Comparison of ENCODE assay signal across 22 mouse cellular contexts in genomic region chr17:66671287-66671686, GRCm38 (mm10).
DNase-seq lines count a peak whose midpoint lies in the region; ATAC-seq and TF ChIP-seq lines count a peak whose summit lies in the region.
"Had no signal": no experiment of that assay in that cellular context is flagged by ENCODE, and none has a peak within 500 bp of the region (broad histone marks: within the 10 kb centered on the region; RNA-seq: fewer than 3 reads in every experiment).

No protein-coding gene starts in this region.

- no peaks in the 10 kb centered on the region for H3K36me3 ChIP-seq in heart, embryonic 10.5 days
- H3K36me3 ChIP-seq in heart, embryonic 12.5 days = peaks cover 3% of the 10 kb centered on the region
- H3K36me3 ChIP-seq in liver, postnatal 0 days (replicated peaks; ENCODE audit: insufficient read depth, low read length) = no peaks in the 10 kb centered on the region
- H3K36me3 ChIP-seq in midbrain, embryonic 14.5 days (ENCODE audit: control insufficient read depth, insufficient read depth, low read length) = no peaks in the 10 kb centered on the region
- no peaks in the 10 kb centered on the region for H3K36me3 ChIP-seq in midbrain, embryonic 15.5 days (replicated peaks)
- H3K36me3 ChIP-seq: forebrain, embryonic 10.5 days; hindbrain, embryonic 15.5 days; intestine, embryonic 15.5 days had no signal

- no peaks in the 10 kb centered on the region for H3K27me3 ChIP-seq in heart, embryonic 10.5 days (ENCODE audit: insufficient read depth, poor library complexity, severe bottlenecking)
- H3K27me3 ChIP-seq in heart, embryonic 12.5 days (replicated peaks) = no peaks in the 10 kb centered on the region
- no peaks in the 10 kb centered on the region for H3K27me3 ChIP-seq in liver, postnatal 0 days (ENCODE audit: insufficient read depth, low read length)
- H3K27me3 ChIP-seq in midbrain, embryonic 14.5 days (ENCODE audit: control insufficient read depth, insufficient read depth, low read length) = no peaks in the 10 kb centered on the region
- H3K27me3 ChIP-seq in midbrain, embryonic 15.5 days (replicated peaks) = no peaks in the 10 kb centered on the region
- H3K27me3 ChIP-seq: CH12.LX; forebrain, embryonic 13.5 days; hindbrain, embryonic 15.5 days; intestine, embryonic 15.5 days had no signal

- no peak overlapping the region for H3K9ac ChIP-seq in heart, embryonic 12.5 days
- H3K9ac ChIP-seq in liver, postnatal 0 days (replicated peaks) = no peak overlapping the region
- no peak overlapping the region for H3K9ac ChIP-seq in midbrain, embryonic 14.5 days (replicated peaks; ENCODE audit: low read length)
- H3K9ac ChIP-seq in midbrain, embryonic 15.5 days = no peak overlapping the region
- H3K9ac ChIP-seq: forebrain, embryonic 13.5 days; hindbrain, embryonic 15.5 days; intestine, embryonic 15.5 days had no signal

- ATAC-seq in heart, embryonic 12.5 days (ENCODE audit: insufficient number of reproducible peaks, low FRiP score) = no peak
- no peak for ATAC-seq in liver, postnatal 0 days
- no peak for ATAC-seq in midbrain, embryonic 14.5 days (ENCODE audit: low FRiP score, low TSS enrichment)
- no peak for ATAC-seq in midbrain, embryonic 15.5 days (replicated peaks)
- ATAC-seq: forebrain, embryonic 13.5 days; forebrain, embryonic 16.5 days; intestine, embryonic 15.5 days had no signal

- TF ChIP-seq POLR2A in brain, embryonic 14.5 days (IDR thresholded peaks at IDR 0.05; ENCODE audit: borderline replicate concordance, extremely low read depth, insufficient read depth, insufficient read length, poor library complexity, severe bottlenecking) = no peak

- H3K27ac ChIP-seq in heart, embryonic 10.5 days = no peak overlapping the region
- no peak overlapping the region for H3K27ac ChIP-seq in heart, embryonic 12.5 days (ENCODE audit: poor library complexity, severe bottlenecking)
- no peak overlapping the region for H3K27ac ChIP-seq in liver, postnatal 0 days (ENCODE audit: low read depth)
- H3K27ac ChIP-seq in midbrain, embryonic 14.5 days (replicated peaks; ENCODE audit: low read depth, low read length) = no peak overlapping the region
- H3K27ac ChIP-seq in midbrain, embryonic 15.5 days = no peak overlapping the region
- H3K27ac ChIP-seq: forebrain, embryonic 10.5 days; forebrain, embryonic 13.5 days; gastrocnemius, adult 2 months; hindbrain, embryonic 15.5 days; intestine, embryonic 15.5 days had no signal

- peak; percentile 22 for DNase-seq in heart, embryonic 10.5 days (ENCODE audit: low spot score)
- DNase-seq in liver, postnatal 0 days = peak; percentile 6
- no peak for DNase-seq in liver
- DNase-seq in midbrain, embryonic 14.5 days = peak; percentile 33
- peak; percentile 33 for DNase-seq in brain, embryonic 14.5 days (ENCODE audit: low read depth)
- DNase-seq: adrenal gland, adult 2 months; adrenal gland, postnatal 14 days; B cell, adult 2 months; cerebellum, adult 18-20 months; cerebellum, adult 9-10 months; cerebellum, postnatal 14 days; gastrocnemius, adult 2 months; gastrocnemius, postnatal 14 days; heart, adult 18-20 months had no signal

- H3K9me3 ChIP-seq in heart, embryonic 10.5 days = no peaks in the 10 kb centered on the region
- H3K9me3 ChIP-seq in heart, embryonic 12.5 days (replicated peaks) = no peaks in the 10 kb centered on the region
- no peaks in the 10 kb centered on the region for H3K9me3 ChIP-seq in liver, postnatal 0 days (ENCODE audit: low read length)
- no peaks in the 10 kb centered on the region for H3K9me3 ChIP-seq in midbrain, embryonic 14.5 days (ENCODE audit: control insufficient read depth, low read length)
- H3K9me3 ChIP-seq in midbrain, embryonic 15.5 days = no peaks in the 10 kb centered on the region
- H3K9me3 ChIP-seq: forebrain, embryonic 10.5 days; forebrain, embryonic 13.5 days; hindbrain, embryonic 15.5 days; intestine, embryonic 15.5 days had no signal

- H3K4me2 ChIP-seq in heart, embryonic 12.5 days = no peak overlapping the region
- H3K4me2 ChIP-seq in liver, postnatal 0 days (ENCODE audit: low read depth, low read length) = no peak overlapping the region
- H3K4me2 ChIP-seq in midbrain, embryonic 14.5 days (ENCODE audit: low read length) = no peak overlapping the region
- H3K4me2 ChIP-seq in midbrain, embryonic 15.5 days = no peak overlapping the region
- H3K4me2 ChIP-seq: forebrain, embryonic 13.5 days; hindbrain, embryonic 15.5 days; intestine, embryonic 15.5 days had no signal

- TF ChIP-seq CTCF in liver, postnatal 0 days (IDR thresholded peaks at IDR 0.05; ENCODE audit: low read depth) = no peak
- no peak for TF ChIP-seq CTCF in brain, embryonic 14.5 days (IDR thresholded peaks at IDR 0.05; ENCODE audit: borderline replicate concordance, extremely low read depth, insufficient read depth, insufficient read length)

- 78% methylated on average over 8 of the region's 8 CpGs for WGBS in heart, embryonic 10.5 days
- 81% methylated on average over 8 of the region's 8 CpGs for WGBS in heart, embryonic 12.5 days
- WGBS in liver, postnatal 0 days (ENCODE audit: insufficient replicate concordance) = 82% methylated on average over 8 of the region's 8 CpGs
- WGBS in midbrain, embryonic 14.5 days = 25% methylated on average over 8 of the region's 8 CpGs
- 38% methylated on average over 8 of the region's 8 CpGs for WGBS in midbrain, embryonic 15.5 days

- no peaks in the 10 kb centered on the region for H3K4me1 ChIP-seq in heart, embryonic 10.5 days
- H3K4me1 ChIP-seq in heart, embryonic 12.5 days (replicated peaks) = no peaks in the 10 kb centered on the region
- no peaks in the 10 kb centered on the region for H3K4me1 ChIP-seq in liver, postnatal 0 days (ENCODE audit: insufficient read depth)
- peaks cover 7% of the 10 kb centered on the region for H3K4me1 ChIP-seq in midbrain, embryonic 14.5 days (ENCODE audit: control insufficient read depth, insufficient read depth, low read length)
- H3K4me1 ChIP-seq in midbrain, embryonic 15.5 days = peaks cover 13% of the 10 kb centered on the region
- H3K4me1 ChIP-seq: hindbrain, embryonic 15.5 days; intestine, embryonic 15.5 days had no signal

- TF ChIP-seq EP300 in liver, postnatal 0 days (IDR thresholded peaks at IDR 0.05; ENCODE audit: low read depth) = no peak

- no peak overlapping the region for H3K4me3 ChIP-seq in heart, embryonic 10.5 days
- H3K4me3 ChIP-seq in heart, embryonic 12.5 days = no peak overlapping the region
- H3K4me3 ChIP-seq in liver, postnatal 0 days (ENCODE audit: low read depth, low read length) = no peak overlapping the region
- H3K4me3 ChIP-seq in midbrain, embryonic 14.5 days (replicated peaks; ENCODE audit: low read depth, low read length) = no peak overlapping the region
- H3K4me3 ChIP-seq in midbrain, embryonic 15.5 days = no peak overlapping the region
- H3K4me3 ChIP-seq: forebrain, embryonic 10.5 days; forebrain, embryonic 13.5 days; gastrocnemius, adult 2 months; hindbrain, embryonic 15.5 days; intestine, embryonic 15.5 days had no signal
